Mouse (Mus musculus) ZHBTc4 (cell line): ENCODE measurements at regions not wholly inside any gene's neighbourhood (a gene's known extent, or its start where the extent isn't known, plus 50 kb on each side); places are given as distances from the start of the nearest gene placed in this dataset.

Experiments
- DNase-seq: peaks from one replicate; pipeline ENCODE4 v3.0.0-alpha.2; 2011; ENCODE audit warnings: low read depth, low spot score

DNA sequence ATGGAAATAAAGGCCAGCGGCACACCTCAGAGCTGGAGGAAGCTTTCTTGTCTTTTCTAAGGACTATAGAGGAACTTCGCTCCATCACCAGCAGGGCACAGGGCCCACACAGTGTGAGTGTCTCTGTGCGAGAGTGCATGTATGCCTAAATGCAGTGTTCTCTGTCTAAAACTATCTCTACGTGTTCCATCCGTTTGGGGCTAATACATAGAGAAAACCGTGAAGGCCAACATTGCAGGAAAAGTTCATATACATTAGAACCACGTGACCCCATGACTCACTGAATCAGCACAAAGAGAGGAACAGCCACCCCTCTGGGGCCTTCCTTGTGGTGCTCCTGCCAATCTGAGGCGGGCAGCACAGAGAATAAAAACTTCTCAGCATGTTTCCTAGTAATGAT, 431.4 kb upstream of the Mctp2 start:
- DNase-seq: no peak

DNA sequence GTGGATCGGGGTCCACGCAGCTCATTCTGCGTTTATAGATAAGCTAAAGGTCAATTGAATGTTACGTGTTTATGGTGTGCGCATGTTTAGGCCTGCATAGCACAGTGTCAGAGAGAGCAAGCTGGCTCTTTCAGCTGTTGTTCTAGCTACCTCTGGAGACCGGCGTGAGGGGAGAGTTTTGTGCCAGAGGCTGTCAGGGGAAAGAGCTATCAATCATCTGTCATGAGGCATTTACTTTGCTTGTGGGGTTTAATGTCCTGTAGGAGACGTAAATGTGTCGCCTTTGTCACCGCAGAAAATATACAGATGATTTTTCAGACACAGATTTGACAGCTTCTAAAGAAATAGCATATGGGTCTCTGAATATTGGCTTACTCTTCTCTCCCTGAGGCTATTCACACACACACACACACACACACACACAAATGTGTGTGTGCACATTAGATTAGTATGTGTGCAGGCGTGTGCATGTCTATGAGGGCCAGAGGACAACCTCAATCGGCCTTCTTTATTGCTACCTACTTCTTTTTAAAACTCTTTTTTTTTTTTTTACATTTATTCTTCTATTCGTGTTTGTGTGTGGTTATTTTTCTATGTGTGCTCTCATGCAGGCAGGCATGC, 432.0 kb upstream of the Mctp2 start:
- no peak for DNase-seq

DNA sequence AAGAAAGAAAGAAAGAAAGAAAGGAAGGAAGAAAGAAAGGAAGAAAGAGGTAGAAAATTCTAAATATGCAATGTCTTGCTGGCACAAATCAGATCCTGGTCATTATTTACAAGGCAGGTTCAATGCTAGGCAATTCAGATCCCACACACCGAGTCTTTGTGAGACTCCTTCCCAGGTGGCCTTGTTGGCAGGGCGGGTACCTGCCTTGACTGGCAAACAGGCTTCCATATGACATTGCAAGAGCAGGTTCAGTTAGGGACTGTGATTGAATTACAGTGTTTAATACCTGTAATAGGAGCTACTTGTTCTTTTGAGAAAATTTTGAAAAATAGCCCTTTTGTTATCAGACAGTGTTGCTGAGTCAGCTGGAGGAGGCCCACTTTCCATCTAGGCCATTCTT, 436.0 kb upstream of the Mctp2 start:
- DNase-seq: no peak

DNA sequence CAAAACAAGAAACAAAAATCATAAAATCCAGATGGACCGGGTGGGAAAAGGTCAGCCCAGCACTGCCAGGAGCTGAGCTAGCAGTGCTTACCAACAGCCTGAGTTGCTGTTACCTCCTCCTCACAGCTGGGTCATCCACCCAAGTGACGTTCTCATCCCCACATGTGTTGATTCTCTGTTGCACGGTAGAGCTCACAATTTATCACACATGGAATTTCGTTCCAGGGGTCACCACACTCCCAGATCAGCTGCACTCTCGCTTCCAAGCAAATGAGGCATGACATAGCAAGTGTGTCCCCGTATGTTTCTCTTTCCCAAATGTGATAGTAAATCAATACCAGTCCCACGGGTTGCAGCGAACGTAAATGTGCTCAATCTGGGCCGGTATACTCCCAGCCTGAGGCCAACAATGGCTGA, 445.1 kb upstream of the Mctp2 start:
- DNase-seq: no peak

DNA sequence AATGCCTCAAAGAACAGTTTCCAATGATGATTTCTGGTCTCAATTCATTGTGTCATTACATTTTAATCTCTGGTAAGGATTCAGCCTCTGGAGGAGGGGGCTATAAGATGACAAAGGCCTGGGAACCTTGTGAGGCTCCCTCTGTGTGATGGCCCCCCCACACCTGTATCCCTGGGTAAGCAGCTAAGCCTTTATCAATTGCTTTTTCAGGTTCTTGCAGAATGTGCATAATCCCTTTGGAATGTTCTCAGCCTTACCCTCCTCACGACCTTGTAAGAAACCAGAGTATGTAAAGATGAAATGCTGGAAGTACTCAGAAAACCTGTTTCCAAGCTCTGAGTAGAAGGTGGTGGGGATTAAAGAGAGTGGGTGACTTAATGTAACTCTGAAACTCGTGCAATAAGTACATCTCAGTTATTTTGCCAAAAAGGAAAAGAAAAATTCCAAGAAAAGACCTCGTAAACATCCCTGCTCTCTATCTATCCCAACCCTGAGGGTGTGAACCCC, 446.7 kb upstream of the Mctp2 start:
- no peak for DNase-seq

DNA sequence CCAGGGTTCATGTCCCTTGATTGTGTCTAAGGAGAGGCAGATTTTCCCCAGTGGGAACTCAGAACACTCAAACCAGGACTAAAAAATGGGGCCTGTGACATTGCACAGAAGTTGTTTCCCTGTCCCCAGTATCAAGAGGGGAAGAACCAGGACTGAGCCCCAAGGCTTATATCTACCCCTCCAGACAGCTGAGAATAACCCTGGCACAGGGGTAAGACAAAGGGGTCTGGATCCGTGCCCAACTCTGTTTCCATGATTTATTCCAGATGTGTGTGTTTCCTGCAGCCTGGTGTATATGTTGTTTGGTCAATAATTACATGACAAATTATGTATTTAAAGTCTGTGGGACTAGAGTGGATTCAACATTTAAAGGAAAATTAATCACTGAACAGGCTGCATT, 456.3 kb upstream of the Mctp2 start:
- no peak for DNase-seq

DNA sequence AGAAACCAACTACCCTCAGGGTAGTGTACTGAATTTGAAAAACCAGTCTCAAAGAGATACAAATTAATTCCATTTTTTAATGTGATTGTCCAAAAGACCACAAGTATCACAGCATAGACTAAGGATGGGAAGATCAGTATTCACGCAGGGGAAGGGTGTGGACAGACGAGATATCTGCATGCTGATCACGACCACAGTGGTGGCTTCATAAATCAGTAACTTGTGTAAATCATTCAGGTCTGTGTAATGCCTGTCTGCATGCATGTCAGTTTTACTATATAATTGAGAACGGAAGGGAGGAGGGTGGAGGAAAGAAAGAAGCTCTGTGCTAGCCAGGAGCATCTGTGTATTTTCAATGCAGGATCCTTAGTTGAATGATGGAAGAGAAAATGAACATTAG, 462.3 kb upstream of the Mctp2 start:
- DNase-seq: no peak

DNA sequence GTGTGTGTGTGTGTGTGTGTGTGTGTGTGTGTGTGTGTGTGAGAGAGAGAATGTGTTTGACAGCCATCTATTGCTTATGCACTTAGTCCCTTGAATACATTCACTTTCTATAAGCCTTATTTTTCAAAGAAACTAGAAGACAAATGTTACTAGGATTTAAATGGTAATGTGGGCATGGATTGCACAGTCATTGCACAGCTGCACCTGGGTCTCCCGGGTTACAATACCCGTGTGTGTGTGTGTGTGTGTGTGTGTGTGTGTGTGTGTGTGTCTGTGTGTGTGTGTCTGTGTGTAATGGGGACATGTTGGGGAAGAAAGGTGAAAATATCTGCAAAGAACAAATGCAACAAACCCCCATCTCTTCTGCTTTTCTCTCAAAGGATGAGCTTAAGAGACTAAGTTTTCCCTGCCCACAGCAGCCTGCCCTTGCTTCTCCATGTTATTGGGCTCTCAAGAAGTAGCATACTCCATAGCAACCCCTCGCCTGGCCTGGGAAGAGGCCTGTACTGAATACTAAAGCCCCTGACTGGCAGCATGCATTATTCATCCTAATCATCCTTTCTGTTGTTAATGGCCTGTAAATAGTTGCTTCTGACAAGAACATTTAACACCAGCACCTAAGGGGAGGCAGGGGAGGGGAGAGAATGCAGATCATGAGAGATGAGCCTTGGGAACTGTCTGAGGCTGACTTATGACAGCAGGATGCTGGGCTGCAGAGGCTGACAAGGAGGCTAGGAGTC, 467.8 kb upstream of the Mctp2 start:
- DNase-seq: peak; percentile 45

DNA sequence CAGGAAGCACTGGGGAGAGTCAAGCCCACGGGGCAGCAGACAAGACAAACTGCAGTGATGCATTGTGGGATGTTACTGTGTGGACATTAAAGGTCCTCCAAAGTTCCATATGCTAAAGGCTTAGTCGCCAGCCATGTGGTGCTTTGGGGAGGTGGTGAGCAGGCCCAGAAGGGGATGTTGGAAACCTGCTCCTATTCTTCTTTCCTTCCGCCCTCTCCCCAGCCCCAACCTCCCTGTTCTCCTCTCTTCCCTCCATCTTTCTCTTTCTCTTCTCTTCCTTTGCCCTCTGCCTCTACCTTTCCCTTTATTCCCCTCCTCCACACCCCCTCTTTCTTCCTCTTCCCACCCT, 468.3 kb upstream of the Mctp2 start:
- no peak for DNase-seq

DNA sequence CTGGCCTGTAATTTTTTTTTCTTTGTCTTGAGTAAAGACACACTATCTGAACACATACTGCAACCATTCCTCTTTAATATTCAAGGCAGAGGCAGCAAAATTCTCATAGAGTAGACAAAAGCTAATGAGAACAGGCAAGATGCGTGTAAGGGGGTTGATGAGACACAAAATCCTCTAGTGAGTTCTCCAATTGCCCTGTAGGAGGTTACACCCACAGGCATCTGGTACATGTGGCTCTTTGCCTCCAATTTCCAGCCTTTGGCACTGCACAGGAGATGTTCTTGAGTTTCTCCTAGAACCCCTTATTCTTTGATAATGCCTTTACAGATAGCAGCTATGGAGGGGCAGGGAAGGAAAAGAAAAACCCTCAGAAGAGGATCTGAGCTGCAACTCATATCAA, 480.9 kb upstream of the Mctp2 start:
- DNase-seq: no peak

DNA sequence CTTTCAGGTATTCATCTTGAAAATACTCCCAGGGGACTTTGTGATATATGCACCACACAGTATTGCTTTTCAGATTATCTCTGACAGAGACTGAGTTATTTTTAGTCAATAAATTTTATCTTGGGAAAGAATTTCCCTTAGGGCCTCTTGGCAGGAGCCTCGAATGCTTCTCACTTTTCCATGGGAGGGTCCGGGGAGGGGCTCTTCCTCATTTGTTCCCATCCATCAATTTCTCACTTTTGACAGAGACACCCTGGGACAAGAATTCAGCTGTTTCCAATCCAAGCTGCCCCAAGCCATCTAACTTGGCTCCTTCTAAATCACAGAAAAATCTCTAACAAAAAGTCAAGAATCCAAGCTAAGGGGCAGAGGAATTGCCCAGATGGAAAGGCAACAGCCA, 481.9 kb upstream of the Mctp2 start:
- DNase-seq: no peak

DNA sequence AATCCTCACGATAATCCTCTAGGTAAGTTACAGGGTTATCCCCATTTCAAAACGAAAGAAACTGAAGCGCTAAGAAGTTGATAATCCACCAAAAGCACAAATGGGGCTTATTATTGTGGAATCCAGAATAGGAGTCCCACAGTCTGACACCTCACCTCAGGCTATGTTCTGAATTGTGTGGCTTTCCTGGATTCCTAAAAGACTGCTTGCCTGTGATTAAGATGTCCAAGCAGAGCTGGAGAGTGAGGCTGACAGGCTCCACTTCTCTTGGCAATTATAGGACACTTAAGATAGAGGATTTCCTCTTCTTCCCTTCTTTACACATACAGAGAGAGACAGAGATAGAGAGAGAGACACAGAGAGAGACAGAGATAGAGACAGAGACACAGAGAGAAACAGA, 515.7 kb upstream of the Mctp2 start:
- DNase-seq: no peak

DNA sequence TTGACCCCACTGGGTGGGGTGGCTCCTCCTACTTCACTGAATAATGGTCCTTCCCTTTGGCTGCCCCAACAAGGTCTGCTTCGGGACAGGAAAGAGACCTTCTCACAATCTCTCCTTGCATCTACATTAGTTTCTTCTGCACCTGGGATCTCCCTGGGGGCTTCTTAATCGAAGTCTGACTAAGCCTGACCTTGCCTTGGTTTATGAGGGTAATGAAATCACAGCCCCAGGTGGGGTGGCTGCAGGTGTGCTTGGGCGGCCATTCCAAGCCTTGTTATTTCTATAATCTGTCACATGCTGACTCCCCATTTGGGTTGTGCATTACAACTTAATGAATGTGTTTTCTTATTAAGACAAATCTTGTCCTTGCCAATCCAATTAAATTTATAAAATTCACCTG, 520.2 kb upstream of the Mctp2 start:
- peak; percentile 4 for DNase-seq

DNA sequence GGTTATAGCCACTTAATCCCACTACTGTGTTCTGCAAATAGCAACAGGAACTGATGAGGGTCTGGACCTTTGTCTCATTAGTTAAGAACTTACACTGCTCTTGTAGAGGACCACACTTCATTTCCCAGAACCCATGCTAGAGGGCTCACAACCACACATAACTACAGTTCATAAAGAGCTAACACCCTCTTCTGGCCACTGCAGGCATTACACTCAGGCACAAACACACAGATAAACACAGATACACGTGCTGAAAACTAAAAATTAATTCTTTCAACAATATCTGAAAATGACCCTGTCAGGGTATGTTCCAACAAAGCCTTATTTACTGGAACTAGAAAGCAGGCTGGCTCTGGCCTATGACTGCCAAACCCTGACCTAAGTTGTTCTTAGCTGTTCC, 529.0 kb upstream of the Mctp2 start:
- DNase-seq: peak; percentile 42

DNA sequence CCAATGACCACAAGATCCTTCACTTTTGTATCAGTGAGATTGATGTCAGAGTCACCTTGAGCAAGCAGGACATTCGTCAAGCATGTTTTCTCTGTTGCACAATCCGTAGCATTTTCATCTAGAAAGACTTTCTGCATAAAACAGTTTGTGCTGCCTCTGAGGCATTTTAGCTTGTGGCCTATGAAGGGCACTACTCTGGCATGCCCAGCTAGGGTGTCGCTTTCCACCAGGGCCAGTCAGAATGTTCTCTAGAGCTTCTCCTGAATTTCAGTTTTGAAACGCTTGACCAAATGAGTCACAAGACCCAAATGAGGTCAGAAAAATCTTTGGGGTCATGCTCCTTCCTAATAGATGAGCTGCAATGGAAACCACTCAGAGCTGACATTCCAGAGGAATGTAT, 529.6 kb upstream of the Mctp2 start:
- DNase-seq: no peak

DNA sequence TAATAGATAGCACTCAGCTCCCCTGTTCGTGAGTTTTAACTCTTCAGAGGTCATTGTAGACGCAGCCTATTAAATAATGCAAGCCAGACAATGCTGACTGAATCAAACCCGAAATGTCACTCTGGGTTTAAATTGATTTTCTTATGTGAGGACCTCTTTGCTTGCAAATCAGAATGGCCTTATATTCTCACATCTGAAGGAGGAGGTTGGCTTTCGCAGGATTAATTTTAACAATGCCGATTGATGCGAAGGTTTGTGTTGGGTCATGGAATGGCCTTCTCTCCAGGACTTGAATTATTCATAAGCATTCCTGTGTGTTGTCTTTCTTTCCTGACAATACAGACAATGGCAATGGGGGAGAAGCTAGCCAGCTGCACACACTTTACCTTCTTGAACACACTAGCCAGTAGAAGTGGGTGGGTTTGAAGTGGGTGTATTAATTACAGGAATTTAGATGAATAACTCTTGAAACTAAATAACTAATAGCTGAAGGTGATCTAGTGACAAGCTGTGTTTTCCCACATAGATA, 530.1 kb upstream of the Mctp2 start:
- no peak for DNase-seq

DNA sequence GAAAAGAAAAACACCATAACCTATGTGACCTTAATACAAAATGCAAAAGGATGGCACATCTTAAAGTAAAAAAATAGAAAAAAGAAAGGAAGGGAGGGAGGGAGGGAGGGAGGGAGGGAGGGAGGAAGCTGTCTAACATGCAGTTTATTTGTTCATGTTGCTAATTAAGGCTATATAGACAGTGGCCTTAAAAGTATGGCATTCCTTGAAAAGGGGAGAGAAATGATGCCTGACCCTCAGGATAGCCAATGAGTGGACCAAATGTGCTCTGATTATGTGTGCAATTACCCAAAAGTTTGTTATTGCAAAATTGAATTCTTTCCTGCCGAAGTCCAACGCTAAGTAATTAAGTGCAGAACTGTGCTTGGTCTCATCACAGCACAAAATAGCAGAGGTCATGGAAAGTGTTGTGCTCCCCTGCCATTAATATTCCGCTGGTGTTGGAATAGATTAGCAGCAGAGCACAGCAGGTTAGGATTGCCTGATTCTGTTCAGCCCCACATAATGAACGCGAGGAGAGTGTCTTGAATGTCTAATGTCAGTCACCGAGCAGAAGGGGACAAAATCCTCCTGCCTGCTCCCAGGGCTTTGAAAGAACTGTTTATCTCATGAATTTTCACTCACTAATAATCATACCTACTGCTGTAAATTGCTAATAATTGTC, 531.7 kb upstream of the Mctp2 start:
- DNase-seq: no peak

DNA sequence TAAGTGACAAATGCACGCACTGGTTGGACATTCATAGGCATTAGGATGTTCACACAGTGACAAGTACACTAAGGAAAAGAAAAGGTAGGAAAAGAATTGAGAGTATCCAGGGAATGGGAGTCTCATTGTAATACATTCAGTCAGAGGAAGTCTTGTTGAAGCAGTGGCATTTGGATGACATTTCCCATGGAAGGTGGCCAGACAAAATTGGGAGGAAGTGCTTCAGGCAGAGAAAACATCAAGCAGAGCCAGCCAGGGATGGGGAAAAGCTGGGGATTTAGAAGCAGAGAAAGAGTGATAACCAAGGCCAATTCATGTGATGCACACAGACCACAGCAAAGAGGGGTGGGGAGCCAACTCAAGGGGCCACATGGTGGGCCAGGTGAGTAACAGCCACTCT, 524.0 kb upstream of the Rgma start:
- DNase-seq: no peak

DNA sequence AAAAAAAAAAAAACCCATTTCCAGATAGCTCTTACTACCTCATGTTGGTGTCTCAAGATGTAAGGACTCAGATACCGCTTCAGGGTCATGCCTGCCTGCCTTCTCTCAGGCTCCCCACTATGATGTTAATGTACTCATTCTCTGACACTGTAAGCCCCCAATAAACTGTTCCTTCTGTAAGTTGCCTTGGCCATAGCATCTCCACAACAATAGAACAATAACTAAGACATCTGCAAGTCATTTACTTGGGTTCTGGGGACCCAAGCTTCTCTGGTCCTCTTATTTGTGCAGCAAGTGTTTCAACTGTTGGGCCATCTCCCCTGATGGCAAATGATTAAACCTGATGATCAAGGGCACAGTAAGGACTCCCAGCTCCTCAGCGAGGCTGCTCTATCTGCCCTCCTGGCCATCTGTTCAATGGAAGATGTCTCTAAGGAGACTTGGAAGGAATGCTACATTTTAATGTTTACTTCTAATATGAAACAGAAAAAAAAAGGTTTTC, 520.8 kb upstream of the Rgma start:
- DNase-seq: peak; percentile 78

DNA sequence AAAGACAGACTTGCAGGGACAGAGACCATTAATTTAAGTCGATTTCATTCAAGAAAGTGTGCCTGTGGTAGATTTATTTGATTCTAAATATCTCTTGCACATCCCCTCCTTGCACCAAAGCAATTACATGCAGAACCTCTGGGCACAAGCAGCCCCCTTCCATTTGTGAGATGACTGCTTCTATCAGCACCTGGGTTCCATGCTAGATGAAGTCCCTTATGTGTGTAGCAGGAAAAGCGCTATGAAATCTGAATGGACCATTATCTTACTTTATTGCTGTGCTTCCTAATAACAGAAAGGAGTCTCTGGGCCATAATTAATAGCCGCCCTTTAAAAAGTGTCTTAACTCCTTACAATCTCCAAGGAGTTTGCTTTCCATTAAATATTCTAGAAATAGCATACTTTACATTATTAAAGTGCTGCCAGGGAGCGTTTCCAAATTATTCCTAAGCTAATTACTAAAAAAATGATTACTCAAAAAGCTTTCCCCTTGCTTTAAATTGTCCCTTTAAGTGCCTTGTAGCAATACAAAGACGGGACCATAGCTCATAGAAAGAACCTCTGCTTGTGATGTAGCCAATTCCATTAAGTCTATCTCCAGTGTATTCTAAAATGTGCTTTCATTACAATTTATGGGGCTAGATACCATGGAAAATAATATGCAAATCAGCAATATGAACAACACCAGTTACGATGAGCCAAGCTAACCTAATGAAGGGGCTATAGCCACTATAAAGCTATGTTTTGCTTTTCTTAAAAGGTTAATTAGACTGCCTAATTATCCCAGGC, 508.1 kb upstream of the Rgma start:
- no peak for DNase-seq

DNA sequence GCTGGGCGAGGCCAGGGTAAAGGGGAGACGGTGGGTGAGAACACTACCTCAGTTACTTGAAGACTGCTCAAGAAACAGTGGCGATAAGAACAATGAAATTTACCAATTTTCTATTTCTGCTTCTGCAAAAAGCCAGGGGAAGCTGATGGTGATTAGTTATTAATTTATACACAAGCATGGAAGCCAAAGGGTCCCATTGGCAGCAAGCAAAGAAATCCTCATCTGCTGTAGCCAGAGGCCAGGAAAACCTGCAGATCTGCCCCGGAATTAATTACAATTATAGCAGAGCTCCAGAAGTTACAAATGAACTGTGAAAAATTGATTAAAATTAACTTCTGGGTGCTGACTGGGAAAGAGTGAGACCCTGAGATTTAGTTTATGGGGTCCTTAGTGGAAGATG, 506.2 kb upstream of the Rgma start:
- no peak for DNase-seq

DNA sequence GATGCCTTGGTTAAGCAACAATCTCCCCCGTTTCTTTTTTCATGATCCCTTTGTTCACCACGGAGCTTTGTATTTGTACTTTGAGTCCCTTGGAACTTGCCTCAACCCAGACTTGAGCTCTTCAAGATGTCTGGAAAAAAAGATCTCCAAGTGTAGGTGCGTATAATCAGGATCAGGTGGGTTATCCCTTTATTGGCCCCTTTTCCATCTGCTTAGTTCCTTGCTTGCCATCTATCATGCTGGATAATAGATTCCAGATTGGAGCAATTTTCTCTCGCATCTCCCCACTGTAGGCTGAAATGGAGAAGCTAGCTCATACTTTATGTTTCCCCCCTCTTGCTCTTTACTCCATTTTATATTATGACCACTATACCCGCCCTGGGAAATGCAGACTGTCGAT, 474.5 kb upstream of the Rgma start:
- no peak for DNase-seq
